Mouse (Mus musculus) MEL (cell line): Measurements from ENCODE around the gene Enc1.

Experiments used
- CTCF ChIP-seq, 3 experiments: IDR thresholded peaks in 2 of 3; conservative IDR thresholded peaks in 1 of 3; 2 replicates each; pipeline ENCODE4 v1.5.1; 2011 to 2012; ENCODE audit warnings: low read length in 3 of 3, low read depth in 2 of 3, mild to moderate bottlenecking in 2 of 3, improper control_type of control experiment in 1 of 3, inconsistent platforms in 1 of 3, mixed read lengths in 1 of 3, moderate library complexity in 1 of 3; ENCODE audit not compliant: control insufficient read depth in 1 of 3, insufficient read depth in 1 of 3, poor library complexity in 1 of 3, severe bottlenecking in 1 of 3
- ETS1 ChIP-seq: IDR thresholded peaks from 2 replicates; pipeline ENCODE4 v1.6.1; 2012; ENCODE audit warnings: low read depth, mild to moderate bottlenecking, inconsistent platforms, low read length, improper control_type of control experiment, moderate library complexity
- MAFK ChIP-seq: IDR thresholded peaks from 2 replicates; pipeline ENCODE4 v1.6.1; 2011; ENCODE audit warnings: low read depth, mild to moderate bottlenecking, low read length, improper control_type of control experiment, borderline replicate concordance
- MAX ChIP-seq: IDR thresholded peaks from 2 replicates; pipeline ENCODE4 v1.6.1; 2011; ENCODE audit warnings: low read length, improper control_type of control experiment
- MAZ ChIP-seq: IDR thresholded peaks from 2 replicates; pipeline ENCODE4 v1.6.1; 2012; ENCODE audit warnings: low read depth, mild to moderate bottlenecking, inconsistent platforms, low read length, improper control_type of control experiment
- MXI1 ChIP-seq: IDR thresholded peaks from 2 replicates; pipeline ENCODE4 v1.6.1; 2011; ENCODE audit warnings: mild to moderate bottlenecking, low read depth, low read length, improper control_type of control experiment
- POLR2A ChIP-seq, 2 experiments: IDR thresholded peaks; 2 replicates each; pipeline ENCODE4 v1.6.1; 2011 to 2012; ENCODE audit warnings: low read length in 2 of 2, mild to moderate bottlenecking in 2 of 2, control low read depth in 1 of 2, improper control_type of control experiment in 1 of 2, low read depth in 1 of 2, moderate library complexity in 1 of 2; ENCODE audit not compliant: control insufficient read depth in 1 of 2, insufficient read depth in 1 of 2, poor library complexity in 1 of 2
- RCOR1 ChIP-seq: IDR thresholded peaks from 2 replicates; pipeline ENCODE4 v1.6.1; 2012; ENCODE audit warnings: low read depth, mild to moderate bottlenecking, inconsistent platforms, low read length, improper control_type of control experiment
- TCF12 ChIP-seq: IDR thresholded peaks from 2 replicates; pipeline ENCODE4 v1.6.1; 2014; ENCODE audit warnings: low read depth, mild to moderate bottlenecking, inconsistent platforms, low read length, improper control_type of control experiment, moderate library complexity
- USF1 ChIP-seq: IDR thresholded peaks from 2 replicates; pipeline ENCODE4 v1.6.1; 2014; ENCODE audit warnings: low read depth, mild to moderate bottlenecking, inconsistent platforms, low read length, improper control_type of control experiment, moderate library complexity
- ZNF384 ChIP-seq: IDR thresholded peaks from 2 replicates; pipeline ENCODE4 v1.6.1; 2012; ENCODE audit warnings: low read depth, mild to moderate bottlenecking, inconsistent platforms, low read length, improper control_type of control experiment

DNA sequence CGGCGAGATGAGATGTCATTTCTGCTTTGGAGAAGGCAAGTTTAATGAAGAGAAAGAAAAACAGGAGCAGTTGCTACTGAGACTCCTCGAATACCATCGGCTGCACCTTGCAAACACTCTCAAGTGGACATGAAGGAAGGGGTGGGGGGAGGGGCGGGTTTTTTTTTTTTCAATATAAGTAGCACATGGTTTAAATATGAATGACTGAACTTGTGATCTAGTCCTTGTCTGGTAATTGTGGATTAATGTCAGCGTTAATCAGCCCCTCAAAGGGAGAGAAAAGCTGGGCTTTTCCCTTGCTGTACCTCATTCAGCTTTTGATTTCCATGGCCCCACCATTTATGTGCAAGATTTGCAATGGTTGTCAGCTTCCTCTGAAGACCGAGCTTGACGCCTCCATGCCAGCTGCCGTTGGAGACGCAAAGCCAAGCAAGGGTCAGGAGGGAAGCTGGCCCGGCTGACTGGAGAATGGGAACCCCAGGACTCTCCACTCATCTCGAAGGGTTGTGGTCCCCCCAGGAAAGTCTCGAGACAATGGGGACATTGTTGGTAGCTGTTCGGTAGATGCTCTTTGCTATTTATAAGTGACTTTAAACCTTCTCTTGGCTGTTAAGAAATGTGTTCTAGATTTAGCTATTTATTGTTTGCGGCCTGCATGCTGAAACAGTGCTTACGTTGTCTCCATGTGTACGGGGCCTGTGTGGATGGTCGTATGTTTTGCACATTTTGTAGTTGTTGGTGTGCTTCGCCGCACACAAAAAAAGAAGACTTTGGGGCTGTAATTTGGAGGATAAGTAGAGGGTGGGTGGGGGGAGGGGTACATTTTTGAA, 9.9 kb downstream of the Enc1 start:
- no peak for TF ChIP-seq RCOR1
- TF ChIP-seq TCF12, result no peak
- TF ChIP-seq POLR2A (IDR thresholded peaks at IDR 0.05; ENCODE audit: control insufficient read depth in 1 of 2, insufficient read depth in 1 of 2, low read depth in 1 of 2, low read length in 2 of 2, poor library complexity in 1 of 2), result no peak
- no peak for TF ChIP-seq ETS1
- TF ChIP-seq USF1, result no peak
- TF ChIP-seq ZNF384, result no peak
- TF ChIP-seq MAZ, result no peak
- TF ChIP-seq MAX, result no peak
- TF ChIP-seq MAFK, result no peak
- no peak for TF ChIP-seq CTCF (IDR thresholded peaks at IDR 0.05 in 2 of 3, conservative IDR thresholded peaks at IDR 0.05 in 1 of 3; ENCODE audit: control insufficient read depth in 1 of 3, insufficient read depth in 1 of 3, low read depth in 2 of 3, low read length in 3 of 3, poor library complexity in 1 of 3, severe bottlenecking in 1 of 3)
- no peak for TF ChIP-seq MXI1
